Mouse (Mus musculus) neutrophil, adult 5-6 weeks (primary cell): ENCODE data around the gene Tbc1d4. TPM values are rescaled to one million over a fixed set of nuclear protein-coding genes. Genes with fewer than 3 reads are reported as not detected.
"Not testable (repeated sequence)": the region's sequence is repeated elsewhere in the genome, so short reads cannot be mapped to it uniquely, and the experiment has no call there.

Experiments used
- ATAC-seq: fragments of 151-379, 151-347 bp; 2 replicates; pipeline ENCODE4 v1.8.0; 2017; ENCODE audit warnings: mild to moderate bottlenecking, moderate TSS enrichment; ENCODE audit not compliant: insufficient number of reproducible peaks, poor library complexity, low FRiP score, severe bottlenecking; ENCODE audit errors: extremely low read depth
- total RNA-seq: library from RNA; stranded (forward); fragments of 200-1000 nt; gene quantifications from 2 replicates; pipeline ENCODE4 v1.2.3, GENCODE M21; 2017

Tbc1d4 gene
- total RNA-seq, 1 experiment from 2014 or later: 3.0 TPM

- ATAC-seq: no peak
Measured at GRCm38 (mm10) chr14:101597096-101597715, 11.8 kb downstream of the Tbc1d4 start.

DNA sequence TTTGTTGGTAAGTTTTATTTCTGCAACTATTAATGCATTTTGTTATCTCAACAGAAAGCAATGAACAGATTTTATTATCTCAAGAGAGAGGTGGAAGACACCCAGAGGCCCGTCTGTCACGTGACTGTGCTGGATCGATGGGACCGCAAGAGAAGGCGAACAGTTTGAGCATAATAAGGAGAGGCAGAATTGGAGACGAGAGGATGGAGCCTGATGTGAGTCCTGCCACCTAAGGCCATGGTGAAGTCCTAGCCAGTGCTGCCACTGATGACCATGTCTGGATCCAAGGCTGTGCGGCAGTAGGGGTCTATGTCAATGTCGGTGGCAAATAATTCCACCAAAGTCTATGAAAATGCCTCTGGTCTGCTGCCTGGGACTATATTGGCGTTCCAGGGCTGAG lies 12.3 kb downstream of the Tbc1d4 start:
- no peak for ATAC-seq

DNA sequence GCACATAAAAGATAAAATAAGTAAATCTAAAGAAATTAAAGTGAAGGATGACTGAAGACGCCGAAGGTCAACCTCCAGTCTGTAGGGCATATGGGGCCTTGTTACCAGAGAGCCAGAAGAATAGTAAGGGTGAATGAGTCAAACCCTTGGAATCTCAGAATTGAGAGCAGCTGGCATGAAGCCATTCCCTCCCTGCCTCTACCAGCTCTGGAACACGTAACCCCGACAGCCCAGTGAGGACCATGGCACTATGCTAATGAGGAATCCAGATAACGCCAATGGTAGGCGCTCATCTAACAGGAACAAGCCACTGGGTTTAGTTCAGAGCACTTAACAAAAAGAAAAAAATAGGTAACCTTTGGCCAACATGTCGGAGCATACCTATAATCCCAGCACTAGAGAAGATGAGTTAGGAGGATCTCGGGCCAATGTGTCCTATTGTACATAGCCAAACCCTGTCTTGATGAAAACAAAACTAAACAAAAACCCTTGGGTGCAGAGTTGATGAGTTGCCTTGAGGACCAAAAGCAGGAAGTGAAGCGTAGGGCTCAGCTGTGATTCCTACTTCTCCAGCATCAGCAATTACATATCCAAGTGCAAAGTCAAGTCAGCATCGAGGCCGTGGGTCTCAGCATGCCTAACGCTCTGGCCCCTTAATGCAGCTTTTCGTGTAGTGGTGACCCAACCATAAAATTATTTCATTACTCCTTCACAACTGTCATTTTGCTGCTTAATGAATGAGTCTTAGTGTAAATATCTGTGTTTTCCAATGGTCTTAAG lies 13.5 kb downstream of the Tbc1d4 start:
- ATAC-seq: no peak

GRCm38 (mm10) chr14:101594001-101594400 lies 15.0 kb downstream of the Tbc1d4 start:
- ATAC-seq: no peak

DNA sequence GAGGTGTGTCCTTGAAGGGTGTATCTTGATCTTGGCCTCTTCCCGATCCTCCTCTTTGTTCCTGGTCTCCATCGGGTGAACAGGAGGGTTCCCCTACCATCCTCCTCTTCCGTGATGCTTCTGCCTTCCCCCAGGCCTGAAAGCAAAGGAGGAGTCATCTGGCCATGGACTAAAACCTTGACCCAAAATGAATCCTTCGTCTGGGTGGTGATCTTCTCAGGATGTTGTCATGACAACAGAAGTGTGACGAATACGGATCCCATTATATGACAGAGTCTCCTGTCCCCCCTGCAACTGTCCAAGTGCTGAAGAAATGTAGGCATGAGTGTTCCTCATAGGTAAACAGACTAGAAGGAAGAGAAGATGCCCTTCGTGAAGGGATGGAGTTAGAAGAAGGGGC lies 15.7 kb downstream of the Tbc1d4 start:
- ATAC-seq: no peak

DNA sequence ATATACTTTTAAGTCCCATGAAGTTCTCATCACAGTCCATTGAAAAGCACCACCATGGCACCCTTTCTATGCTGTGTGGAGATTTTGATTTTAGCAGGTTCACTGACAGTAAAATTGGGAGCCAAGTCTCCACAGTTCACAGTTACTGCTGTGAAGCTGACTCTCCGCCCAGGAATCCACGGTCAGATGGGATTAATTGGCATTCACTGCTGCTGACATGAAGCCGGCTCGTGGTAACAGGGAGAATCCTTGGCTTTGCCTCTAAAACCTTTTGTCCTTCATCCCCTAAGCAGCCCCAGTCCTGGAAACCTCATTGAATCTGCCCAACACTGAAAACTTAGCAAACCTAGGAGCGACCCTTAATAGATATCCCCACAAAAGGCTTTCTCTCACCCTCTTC lies 17.9 kb downstream of the Tbc1d4 start:
- no peak for ATAC-seq

GRCm38 (mm10) chr14:101588209-101588991 lies 20.6 kb downstream of the Tbc1d4 start:
- ATAC-seq: not testable (repeated sequence)

GRCm38 (mm10) chr14:101587366-101588040 lies 21.5 kb downstream of the Tbc1d4 start:
- not testable (repeated sequence) for ATAC-seq

DNA sequence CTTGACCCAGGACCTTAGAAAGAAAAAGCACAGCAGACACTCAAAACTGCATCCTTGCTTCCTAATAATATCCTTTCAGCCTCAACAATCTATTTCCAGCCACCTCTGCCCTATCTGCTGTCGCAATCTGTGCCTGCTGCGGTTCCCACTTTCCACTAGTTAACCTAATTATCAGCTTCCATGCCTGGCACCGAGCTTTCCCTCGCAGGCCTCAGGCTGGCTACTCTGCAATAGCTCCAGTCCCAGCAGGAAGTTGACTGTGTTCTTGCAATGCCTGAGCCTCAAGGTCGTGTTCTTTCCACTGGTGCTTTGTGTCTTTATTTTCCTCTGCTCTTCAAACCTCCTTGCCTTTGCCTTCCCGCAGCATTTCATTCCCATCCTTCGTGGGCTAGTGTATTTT lies 22.9 kb downstream of the Tbc1d4 start:
- ATAC-seq: no peak

DNA sequence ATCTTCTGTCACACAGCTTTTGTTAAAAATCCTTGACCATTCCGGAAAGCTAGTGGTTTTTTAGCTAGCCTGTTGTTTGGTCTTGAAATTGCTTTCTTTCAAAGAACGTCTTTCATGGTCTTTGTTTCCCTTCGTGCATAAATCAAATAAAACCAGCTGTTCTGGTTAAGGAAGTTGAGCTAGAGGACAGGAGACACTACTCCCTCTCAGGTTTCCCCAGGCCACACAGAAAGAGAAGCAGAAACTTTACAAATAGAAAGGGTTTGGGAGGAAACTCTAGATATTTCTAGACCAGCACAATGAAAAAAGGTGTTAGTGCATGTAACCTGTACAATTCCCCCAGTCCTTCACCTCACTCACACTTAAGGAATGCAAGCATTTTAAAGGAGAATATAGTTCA lies 33.3 kb downstream of the Tbc1d4 start:
- ATAC-seq: no peak

DNA sequence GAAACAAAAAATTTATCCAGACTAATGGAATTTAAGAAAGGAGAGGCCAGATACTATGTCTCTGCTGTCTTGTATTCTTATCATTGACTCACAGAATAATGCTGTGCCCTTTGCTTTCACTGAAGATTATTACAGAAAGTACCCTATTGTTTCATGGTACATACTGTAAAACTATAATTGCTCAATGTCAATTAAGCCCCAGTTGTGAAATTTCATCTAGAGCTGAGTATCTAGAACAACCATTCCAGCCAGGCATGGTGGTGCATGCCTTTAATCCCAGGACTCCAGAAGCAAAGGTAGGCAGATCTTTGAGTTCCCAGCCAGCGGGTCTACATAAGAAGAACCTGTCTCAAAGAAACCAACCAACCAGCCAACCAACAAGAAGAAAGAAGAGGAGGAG lies 34.5 kb downstream of the Tbc1d4 start:
- ATAC-seq: no peak

GRCm38 (mm10) chr14:101573107-101573614 lies 35.8 kb downstream of the Tbc1d4 start:
- ATAC-seq: no peak

DNA sequence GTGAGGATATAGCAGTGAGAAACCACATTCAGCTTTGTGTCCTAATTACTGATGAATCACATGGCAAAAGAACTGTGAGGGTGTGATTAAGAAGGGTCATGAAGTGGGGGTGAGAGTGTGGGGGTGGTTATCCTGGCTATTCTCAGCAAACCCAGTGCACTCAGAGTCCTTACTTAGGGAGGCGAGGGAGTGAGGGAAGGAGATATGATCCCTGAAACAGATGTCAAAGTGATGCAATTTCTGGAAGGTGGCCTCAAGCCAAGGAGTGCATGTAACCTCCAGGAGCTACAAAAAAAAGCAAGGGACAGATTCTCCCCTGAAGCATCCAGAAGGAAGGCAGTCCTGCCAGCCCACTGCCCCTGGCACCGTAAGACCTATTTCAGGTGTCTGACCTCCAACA lies 40.2 kb downstream of the Tbc1d4 start:
- ATAC-seq: no peak

DNA sequence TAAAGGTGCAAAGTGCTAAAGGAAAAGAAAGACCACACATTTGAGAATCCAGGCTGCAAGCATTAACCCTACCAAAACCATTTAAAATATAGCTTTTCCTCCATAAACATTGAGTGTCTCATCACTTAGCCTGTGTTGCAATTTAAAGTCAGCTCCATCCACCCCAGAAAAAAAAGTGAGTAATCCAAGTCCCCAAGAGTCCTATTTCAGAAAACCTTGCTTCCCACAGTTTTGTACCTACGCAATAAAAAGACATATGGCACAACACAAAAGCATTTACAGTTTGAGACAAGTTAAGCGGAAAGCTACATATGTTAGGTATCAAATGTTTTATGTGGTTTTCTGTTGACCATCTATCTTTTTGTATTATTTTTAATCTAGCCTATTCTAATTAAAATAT lies 42.3 kb downstream of the Tbc1d4 start:
- ATAC-seq: no peak

GRCm38 (mm10) chr14:101565661-101566060 lies 43.3 kb downstream of the Tbc1d4 start:
- ATAC-seq: no peak

GRCm38 (mm10) chr14:101561251-101561701 lies 47.7 kb downstream of the Tbc1d4 start:
- no peak for ATAC-seq

- ATAC-seq: no peak
Measured at GRCm38 (mm10) chr14:101559446-101559845, 49.5 kb downstream of the Tbc1d4 start.

- ATAC-seq: no peak
Measured at GRCm38 (mm10) chr14:101548885-101549573, 60.0 kb downstream of the Tbc1d4 start.
